Mouse (Mus musculus): ENCODE results near the gene Arhgap32.
"Not testable (repeated sequence)": the region's sequence is repeated elsewhere in the genome, so short reads cannot be mapped to it uniquely, and the experiment has no call there.

Gene Arhgap32

GRCm38 (mm10) chr9:32115786-32116185 is at the start of gene Arhgap32:
Gene Arhgap32 (plus strand): TSS chr9:32116136.
- DNase-seq (ENCODE audit: low read depth, low spot score), result no peak

- DNase-seq (ENCODE audit: low read depth, low spot score), result no peak
These were observed 43.2 kb upstream of the Arhgap32 start for GRCm38 (mm10) chr9:32072778-32073177.

- no peak for DNase-seq (ENCODE audit: low read depth, low spot score)
These were observed 27.7 kb upstream of the Arhgap32 start for GRCm38 (mm10) chr9:32088106-32088776.

GRCm38 (mm10) chr9:32088882-32089281 is 27.1 kb upstream of the Arhgap32 start:
- no peak for DNase-seq (ENCODE audit: low read depth, low spot score)

DNA sequence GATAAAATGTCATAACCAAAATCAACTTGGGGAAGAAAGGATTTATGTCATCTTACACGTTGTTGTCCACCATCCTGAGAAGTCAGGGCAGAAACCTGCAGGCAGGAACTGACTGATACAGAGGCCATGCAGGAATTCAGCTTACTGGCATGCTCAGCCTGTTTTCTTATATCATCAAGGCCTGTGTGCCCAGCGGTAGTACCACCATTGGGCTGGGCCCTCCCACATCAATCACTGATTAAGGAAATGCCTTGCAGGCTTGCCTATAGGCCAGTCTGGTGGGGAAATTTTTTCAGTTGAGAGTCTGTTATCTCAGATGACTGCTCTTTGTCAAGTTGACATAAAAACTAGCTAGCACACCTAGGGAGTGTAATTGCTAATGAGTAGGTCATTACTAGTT is 22.5 kb upstream of the Arhgap32 start:
- no peak for DNase-seq (ENCODE audit: low read depth, low spot score)

GRCm38 (mm10) chr9:32094351-32095120 is 21.4 kb upstream of the Arhgap32 start:
- no peak for DNase-seq (ENCODE audit: low read depth, low spot score)

GRCm38 (mm10) chr9:32095511-32095910 is 20.4 kb upstream of the Arhgap32 start:
- no peak for DNase-seq (ENCODE audit: low read depth, low spot score)

GRCm38 (mm10) chr9:32096541-32096940 is 19.4 kb upstream of the Arhgap32 start:
- DNase-seq (ENCODE audit: low read depth, low spot score), result no peak

- DNase-seq (ENCODE audit: low read depth, low spot score), result no peak
These were observed 18.8 kb upstream of the Arhgap32 start for GRCm38 (mm10) chr9:32097123-32097522.

DNA sequence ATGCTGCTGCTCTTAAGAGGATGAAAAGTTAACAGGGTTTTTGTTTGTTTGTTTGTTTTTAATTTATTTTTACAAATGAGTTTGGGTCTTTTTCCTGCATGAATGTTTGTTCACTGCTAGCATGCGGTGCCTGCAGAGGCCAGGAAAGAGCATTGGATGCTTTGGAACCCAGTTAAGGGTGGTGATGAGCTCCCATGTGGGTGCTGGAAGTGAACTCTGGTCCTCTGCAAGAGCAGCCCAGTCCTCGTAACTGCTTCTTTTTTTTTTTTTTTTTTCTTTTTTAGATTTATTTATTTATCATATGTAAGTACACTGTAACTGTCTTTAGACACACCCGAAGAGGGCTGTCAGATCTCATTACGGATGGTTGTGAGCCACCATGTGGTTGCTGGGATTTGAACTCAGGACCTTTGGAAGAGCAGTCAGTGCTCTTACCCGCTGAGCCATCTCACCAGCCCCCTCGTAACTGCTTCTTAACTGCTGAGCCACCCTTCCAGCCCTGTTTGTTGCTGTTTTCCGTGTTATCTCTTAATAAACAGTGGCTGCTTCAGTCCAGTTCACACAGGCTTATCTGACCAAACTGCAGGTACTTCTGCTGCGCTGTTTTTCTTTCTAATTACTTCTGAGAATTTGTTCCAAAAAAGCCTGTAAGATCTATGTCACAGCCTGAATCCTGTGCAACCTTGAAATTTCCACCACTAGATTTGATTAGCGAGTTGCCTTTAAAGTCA is 17.3 kb upstream of the Arhgap32 start:
- no peak for DNase-seq (ENCODE audit: low read depth, low spot score)

GRCm38 (mm10) chr9:32100561-32100960 is 15.4 kb upstream of the Arhgap32 start:
- no peak for DNase-seq (ENCODE audit: low read depth, low spot score)

GRCm38 (mm10) chr9:32101488-32101887 is 14.4 kb upstream of the Arhgap32 start:
- DNase-seq (ENCODE audit: low read depth, low spot score), result no peak

DNA sequence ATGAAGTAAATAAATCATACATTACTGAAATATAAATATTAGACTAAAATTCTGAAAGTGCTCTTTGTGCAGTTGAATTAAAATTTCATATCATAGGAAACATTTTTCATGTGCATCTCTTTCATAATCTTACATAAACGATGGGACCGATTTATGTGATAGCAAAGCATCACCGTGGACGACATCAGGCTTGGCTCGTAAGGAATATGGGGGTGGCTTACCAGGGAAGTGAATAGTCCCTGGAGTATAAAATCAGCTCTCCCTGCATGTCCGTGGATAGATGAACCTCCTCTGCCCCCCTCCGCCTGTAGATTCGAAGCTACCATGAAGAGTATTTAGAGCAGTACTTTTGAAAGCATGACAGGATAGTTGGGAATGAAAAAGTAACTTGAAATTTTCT is 11.3 kb upstream of the Arhgap32 start:
- DNase-seq (ENCODE audit: low read depth, low spot score), result no peak

DNA sequence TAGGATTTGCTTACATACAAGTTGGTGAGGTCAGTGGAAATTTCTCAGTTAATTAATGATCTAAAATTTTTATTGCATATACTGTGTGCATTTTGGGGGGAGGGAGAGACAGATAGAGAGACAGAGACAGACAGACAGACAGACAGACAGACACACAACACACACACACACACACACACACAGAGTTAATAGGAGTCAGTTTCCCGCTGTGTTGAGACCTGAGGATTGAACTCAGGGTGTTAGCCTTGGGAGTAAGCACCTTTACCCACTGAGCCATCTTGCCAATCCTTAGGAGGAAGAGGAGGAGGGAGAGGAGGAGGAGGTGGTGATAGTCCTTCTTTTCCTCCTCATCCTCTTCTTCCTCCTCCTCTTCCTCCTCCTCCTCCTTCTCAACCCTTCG is 5.6 kb upstream of the Arhgap32 start:
- DNase-seq (ENCODE audit: low read depth, low spot score), result no peak

- no peak for DNase-seq (ENCODE audit: low read depth, low spot score)
These were observed 336 bp downstream of the Arhgap32 start for GRCm38 (mm10) chr9:32116272-32116671.

DNA sequence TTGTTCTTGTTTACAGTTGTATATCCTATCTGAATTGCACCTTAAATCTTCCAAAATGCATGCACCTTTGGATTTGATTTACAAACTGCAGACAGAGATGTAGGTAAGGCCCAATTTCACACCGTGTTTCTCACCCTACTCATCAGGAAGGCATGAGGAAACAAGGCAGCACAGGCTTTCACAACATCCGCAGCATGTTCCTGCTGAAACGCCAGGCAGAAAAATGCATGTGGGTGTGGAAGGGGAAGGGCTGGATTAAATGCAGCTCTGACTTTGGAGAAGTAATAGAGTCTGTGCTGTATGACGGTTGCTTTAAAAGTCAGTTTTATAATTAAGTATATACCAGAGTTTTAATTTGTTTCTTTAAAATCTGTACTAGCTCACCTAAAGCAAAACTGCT is 1.9 kb downstream of the Arhgap32 start:
- DNase-seq (ENCODE audit: low read depth, low spot score), result no peak

- DNase-seq (ENCODE audit: low read depth, low spot score), result no peak
These were observed 2.5 kb downstream of the Arhgap32 start for GRCm38 (mm10) chr9:32118433-32118832.

DNA sequence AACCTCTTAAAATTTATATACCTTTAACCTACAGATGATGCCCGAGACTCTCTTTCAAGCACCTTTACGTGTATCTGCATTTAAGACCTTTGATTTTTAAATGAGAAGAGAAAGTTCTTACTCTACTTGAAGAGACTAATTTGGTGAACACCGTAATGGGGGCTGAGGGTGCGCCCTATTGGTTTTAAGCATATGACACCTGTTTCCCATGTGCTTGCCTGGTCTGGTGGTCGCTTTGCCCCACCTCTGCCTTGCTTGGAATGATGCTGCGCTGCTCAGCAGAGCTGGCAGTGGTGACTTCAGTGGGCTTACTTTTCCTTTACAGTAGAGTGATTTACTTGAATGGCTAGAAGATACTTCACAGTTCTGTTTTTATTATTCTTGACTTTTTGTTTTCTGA is 3.6 kb downstream of the Arhgap32 start:
- DNase-seq (ENCODE audit: low read depth, low spot score), result no peak

DNA sequence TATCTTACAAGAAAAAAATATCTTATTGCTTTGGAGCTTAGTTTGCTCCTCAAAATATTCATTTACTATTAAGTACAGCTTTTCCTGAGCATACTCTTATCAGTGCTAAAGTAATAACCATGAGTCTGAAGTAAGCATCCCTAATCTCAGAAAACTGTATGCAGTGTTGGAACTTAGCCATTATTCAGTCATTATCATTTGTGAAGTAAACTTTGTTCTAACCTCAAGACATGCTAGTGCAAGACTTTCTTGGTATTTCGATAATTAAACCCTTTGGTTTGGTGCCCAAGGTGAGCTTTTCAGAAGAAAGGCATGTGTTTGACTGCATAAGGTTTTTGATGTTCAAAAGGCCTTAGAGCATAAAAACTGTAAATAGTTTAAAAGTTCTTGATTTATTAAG is 4.2 kb downstream of the Arhgap32 start:
- DNase-seq (ENCODE audit: low read depth, low spot score), result no peak

DNA sequence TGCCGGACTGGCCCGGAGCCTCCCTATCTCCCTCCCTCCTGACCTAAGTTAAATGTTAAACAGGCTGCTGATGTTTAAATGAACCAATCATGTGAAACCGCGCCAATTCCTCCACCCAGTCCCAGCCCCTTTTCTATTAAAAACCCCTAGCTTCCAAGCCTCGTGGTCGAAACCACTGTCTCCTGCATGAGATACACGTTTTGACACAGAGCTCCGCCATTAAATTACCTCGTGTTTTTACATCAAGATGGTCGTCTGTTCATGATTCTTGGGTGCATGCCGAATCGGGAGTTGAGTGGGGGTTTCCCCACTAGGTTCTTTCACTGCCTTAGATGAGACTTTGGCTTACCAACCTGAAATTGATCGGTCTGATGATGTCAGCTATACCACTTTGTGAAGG is 5.3 kb downstream of the Arhgap32 start:
- not testable (repeated sequence) for DNase-seq (ENCODE audit: low read depth, low spot score)

- DNase-seq (ENCODE audit: low read depth, low spot score), result no peak
These were observed 20.3 kb downstream of the Arhgap32 start for GRCm38 (mm10) chr9:32136195-32136594.

DNA sequence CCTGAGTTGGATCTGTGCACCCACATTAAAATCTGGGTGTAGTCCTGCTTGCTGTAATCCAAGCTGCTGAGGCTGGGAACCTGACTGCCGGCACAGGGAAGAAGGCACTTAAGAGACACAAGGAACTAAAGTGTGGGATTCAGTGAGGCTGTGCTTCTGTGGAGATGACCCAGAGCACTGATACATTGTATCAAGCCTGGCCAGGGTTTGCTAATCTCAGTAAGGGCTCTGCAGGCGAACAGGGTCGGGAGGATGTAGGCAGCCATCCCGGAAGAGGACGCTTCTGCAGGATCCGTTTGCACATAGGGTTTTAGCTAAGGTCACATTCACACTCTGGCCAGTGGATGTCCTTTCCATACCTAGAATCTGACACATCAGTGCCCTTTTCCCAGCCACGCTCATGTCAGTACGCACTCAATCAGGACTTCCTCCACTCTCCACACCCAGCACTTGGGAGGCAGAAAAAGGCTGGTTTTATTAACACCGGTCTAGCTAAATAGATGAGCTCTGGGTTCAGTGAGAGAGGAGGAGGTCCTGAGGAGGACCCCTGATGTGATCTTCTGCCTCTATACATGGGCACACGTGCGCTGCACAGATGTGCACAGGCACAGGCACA is 20.9 kb downstream of the Arhgap32 start:
- peak; percentile 55 for DNase-seq (ENCODE audit: low read depth, low spot score)
